Mouse (Mus musculus) spleen, postnatal 14 days (tissue): ENCODE results near the gene Xpnpep1.

Experiments used
- DNase-seq, 2 experiments: peaks; one replicate each; pipeline ENCODE4 v3.0.0; 2021 to 2022; ENCODE audit warnings: low spot score in 2 of 2

Gene Xpnpep1

GRCm38 (mm10) chr19:53066531-53066930 lies 26.5 kb upstream of the Xpnpep1 start:
- DNase-seq, result no peak

GRCm38 (mm10) chr19:53064972-53065361 lies 25.0 kb upstream of the Xpnpep1 start:
- DNase-seq, result no peak

- DNase-seq, result no peak
These were observed 24.4 kb upstream of the Xpnpep1 start for GRCm38 (mm10) chr19:53064292-53064971.

GRCm38 (mm10) chr19:53062046-53062445 lies 22.0 kb upstream of the Xpnpep1 start:
- DNase-seq, result no peak

- no peak for DNase-seq
These were observed 19.5 kb upstream of the Xpnpep1 start for GRCm38 (mm10) chr19:53059344-53060111.

GRCm38 (mm10) chr19:53058726-53059334 lies 18.8 kb upstream of the Xpnpep1 start:
- DNase-seq, result no peak

- no peak for DNase-seq
These were observed 18.1 kb upstream of the Xpnpep1 start for GRCm38 (mm10) chr19:53057980-53058725.

- DNase-seq, result no peak
These were observed 13.3 kb upstream of the Xpnpep1 start for GRCm38 (mm10) chr19:53053355-53053754.

GRCm38 (mm10) chr19:53052031-53052670 lies 12.1 kb upstream of the Xpnpep1 start:
- no peak for DNase-seq

GRCm38 (mm10) chr19:53051288-53051985 lies 11.4 kb upstream of the Xpnpep1 start:
- DNase-seq, result no peak

- no peak for DNase-seq
These were observed 10.1 kb upstream of the Xpnpep1 start for GRCm38 (mm10) chr19:53050100-53050499.

- DNase-seq, result no peak
These were observed 7.2 kb upstream of the Xpnpep1 start for GRCm38 (mm10) chr19:53047208-53047607.

GRCm38 (mm10) chr19:53043423-53044125 lies 3.6 kb upstream of the Xpnpep1 start:
- DNase-seq, result no peak

GRCm38 (mm10) chr19:53041570-53041969 lies 1.6 kb upstream of the Xpnpep1 start:
- DNase-seq, result no peak

- no peak for DNase-seq
These were observed 1.1 kb upstream of the Xpnpep1 start for GRCm38 (mm10) chr19:53041133-53041510.

GRCm38 (mm10) chr19:53039090-53039489 lies 924 bp downstream of the Xpnpep1 start:
- DNase-seq, result no peak

GRCm38 (mm10) chr19:53038435-53038938 lies 1.5 kb downstream of the Xpnpep1 start:
- peak; percentile 89 to 92 for DNase-seq

- no peak for DNase-seq
These were observed 2.0 kb downstream of the Xpnpep1 start for GRCm38 (mm10) chr19:53037925-53038419.

- DNase-seq, result no peak
These were observed 6.7 kb downstream of the Xpnpep1 start for GRCm38 (mm10) chr19:53033159-53033943.
